Mouse (Mus musculus) hindbrain, embryonic 15.5 days (tissue): ENCODE data around the gene Emilin3. TPM values are rescaled to one million over a fixed set of nuclear protein-coding genes. Genes with fewer than 3 reads are reported as not detected.

Experiments used
- ATAC-seq: fragments of 200-750 bp; cut with Nextera tagmentation; 2 replicates; pipeline ENCODE4 v1.8.0; 2017; ENCODE audit warnings: low read depth, moderate number of reproducible peaks, moderate TSS enrichment; ENCODE audit not compliant: low FRiP score
- H3K27ac ChIP-seq: fragments of 300-500 bp; sonication (generic); replicated peaks from 2 replicates; pipeline ENCODE4 v1.5.1; 2015; ENCODE audit warnings: mild to moderate bottlenecking, inconsistent platforms
- H3K27me3 ChIP-seq: fragments of 300-500 bp; sonication (generic); 2 replicates; pipeline ENCODE4 v1.6.1; 2015; ENCODE audit warnings: control low read depth, inconsistent platforms
- H3K36me3 ChIP-seq: fragments of 300-500 bp; sonication (generic); 2 replicates; pipeline ENCODE4 v1.6.1; 2015; ENCODE audit warnings: control low read depth, inconsistent platforms
- H3K4me1 ChIP-seq: fragments of 300-500 bp; sonication (generic); replicated peaks from 2 replicates; pipeline ENCODE4 v1.6.1; 2015; ENCODE audit warnings: control low read depth, inconsistent platforms
- H3K4me2 ChIP-seq: fragments of 300-500 bp; sonication (generic); 2 replicates; pipeline ENCODE4 v1.6.1; 2015; ENCODE audit warnings: moderate library complexity, mild to moderate bottlenecking, inconsistent platforms
- H3K4me3 ChIP-seq: fragments of 300-500 bp; sonication (generic); 2 replicates; pipeline ENCODE4 v1.5.1; 2015; ENCODE audit warnings: mild to moderate bottlenecking, inconsistent platforms
- H3K9ac ChIP-seq: fragments of 300-500 bp; sonication (generic); 2 replicates; pipeline ENCODE4 v1.6.1; 2015; ENCODE audit warnings: inconsistent platforms
- H3K9me3 ChIP-seq: fragments of 300-500 bp; sonication (generic); 2 replicates; pipeline ENCODE4 v1.6.1; 2016; ENCODE audit warnings: control low read depth, inconsistent platforms
- WGBS: fragments of 180-500 bp; shearing (Covaris S2); methylation state at CpG from one replicate; pipeline ENCODE4 v1.1.7; 2015; 5-methylcytosine and 5-hydroxymethylcytosine counted together
- polyA plus RNA-seq: library from polyadenylated mRNA; unstranded; fragments of >200 nt; fragmentation: Nextera tagmentation; extraction: Ambion mirVana; gene quantifications from 2 replicates; pipeline ENCODE4 v1.2.1, GENCODE M21; 2015

The Emilin3 gene
- polyA plus RNA-seq, 1 experiment from 2014 or later: 0.66 TPM

DNA sequence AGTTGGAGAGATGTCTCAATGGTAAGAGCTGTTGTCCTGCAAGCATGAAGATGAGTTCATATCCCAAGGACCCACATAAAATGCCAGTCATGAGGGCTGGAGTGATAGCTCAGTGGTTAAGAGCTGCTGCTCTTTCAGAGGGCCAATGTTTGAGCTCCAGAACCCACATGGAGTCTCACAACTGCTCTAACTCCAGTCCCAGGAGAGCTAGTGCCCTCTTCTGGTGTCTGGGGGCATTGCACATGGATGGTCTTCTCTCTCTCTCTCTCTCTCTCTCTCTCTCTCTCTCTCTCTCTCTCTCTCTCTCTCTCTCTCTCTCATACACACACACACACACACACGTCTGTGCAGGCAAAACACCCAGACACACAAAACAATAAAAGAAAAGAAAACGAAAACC is 27.3 kb downstream of the Emilin3 start:
- H3K4me3 ChIP-seq: no peak overlapping the region
- WGBS: 42% methylated on average over 2 of the region's 2 CpGs

DNA sequence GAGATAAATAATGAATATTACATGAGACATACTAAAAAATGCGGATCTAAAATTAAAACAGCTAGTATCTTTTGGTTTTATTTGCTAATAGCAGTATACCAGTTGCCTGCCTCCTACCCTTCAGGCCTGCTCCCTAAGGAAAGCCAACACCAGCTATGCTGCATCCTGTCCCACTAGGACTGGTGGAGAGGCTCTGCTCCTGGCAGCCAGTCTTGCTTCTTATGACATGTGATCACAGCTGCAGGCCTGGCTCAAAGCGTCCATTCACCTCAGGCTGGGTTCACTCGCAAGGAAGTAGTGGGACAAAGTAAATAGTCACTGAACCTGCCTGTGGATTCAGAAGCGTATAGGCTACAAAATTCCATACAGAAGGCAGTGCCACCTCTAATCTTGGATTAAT is 28.2 kb downstream of the Emilin3 start:
- no peak for ATAC-seq
- peaks cover 11% of the 10 kb centered on the region for H3K4me1 ChIP-seq
- H3K36me3 ChIP-seq: no peaks in the 10 kb centered on the region
- H3K4me2 ChIP-seq: no peak overlapping the region
- no peak overlapping the region for H3K4me3 ChIP-seq
- H3K27ac ChIP-seq: no peak overlapping the region
- 69% methylated on average over 4 of the region's 4 CpGs for WGBS
- H3K9ac ChIP-seq: no peak overlapping the region
- no peaks in the 10 kb centered on the region for H3K9me3 ChIP-seq
- peaks cover 7% of the 10 kb centered on the region for H3K27me3 ChIP-seq

More for the DNA sequence above, 27.3 kb downstream of the Emilin3 start:
- Histone ChIP-seq H3K27ac (no peak overlapping the region), H3K4me1 (peaks cover 11% of the 10 kb centered on the region), H3K9me3 (no peaks in the 10 kb centered on the region), H3K9ac (no peak overlapping the region), H3K36me3 (no peaks in the 10 kb centered on the region), H3K4me2 (no peak overlapping the region), H3K27me3 (peaks cover 7% of the 10 kb centered on the region)
- no peak for ATAC-seq

DNA sequence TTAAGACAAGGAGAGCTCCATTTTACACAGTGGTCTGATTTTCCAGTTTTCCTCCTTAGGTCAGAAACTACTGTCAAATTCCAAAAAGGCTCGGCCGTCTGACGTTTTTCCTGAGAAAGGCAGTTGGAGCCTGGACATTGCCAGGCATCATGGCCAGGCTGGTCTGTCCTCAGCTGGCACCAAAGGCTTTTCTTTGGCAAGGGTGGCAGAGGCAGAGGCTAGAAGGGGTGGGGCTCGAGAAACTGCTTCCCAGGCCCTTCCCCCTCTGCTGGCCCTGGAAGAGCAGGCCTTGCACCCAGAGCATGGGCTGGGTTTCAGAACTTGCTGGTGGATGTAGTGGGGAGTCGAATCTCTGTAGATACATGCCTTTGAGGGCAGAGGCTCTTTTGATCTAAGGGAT is 29.7 kb downstream of the Emilin3 start:
- ATAC-seq: no peak
- H3K9ac ChIP-seq: no peak overlapping the region

DNA sequence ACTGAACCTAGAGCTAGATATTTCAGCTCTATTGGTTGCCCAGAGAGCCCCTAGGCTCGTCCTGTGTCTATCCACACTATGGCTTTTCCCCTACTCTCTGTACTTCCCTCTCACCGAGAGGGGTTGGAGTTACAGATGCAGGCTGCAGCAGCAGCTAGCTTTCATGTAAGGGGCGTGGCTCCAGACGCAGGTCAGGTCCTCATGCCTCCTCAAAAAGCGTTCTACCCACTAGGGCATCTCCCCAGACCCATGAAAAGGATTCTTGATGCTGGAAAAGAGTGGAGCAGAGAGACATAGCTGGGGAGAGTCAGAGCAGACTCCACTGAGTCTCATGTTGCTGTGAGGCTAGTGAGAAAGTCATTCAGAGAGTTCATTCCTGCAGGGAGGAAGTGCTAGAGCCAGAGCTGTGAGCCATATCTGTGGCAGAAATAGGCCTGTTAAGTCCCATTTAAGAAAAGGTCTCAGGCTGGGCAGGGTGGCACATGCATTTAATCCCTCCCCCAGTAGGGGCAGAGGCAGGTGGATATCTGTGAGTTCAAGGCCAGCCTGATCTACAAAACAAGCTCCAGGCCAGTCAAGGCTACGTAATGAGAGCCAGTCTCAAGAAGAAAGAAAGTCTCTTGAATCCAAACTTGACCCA is 30.5 kb downstream of the Emilin3 start:
- Histone ChIP-seq H3K27me3 (no peaks in the 10 kb centered on the region), H3K9ac (no peak overlapping the region), H3K9me3 (no peaks in the 10 kb centered on the region), H3K4me3 (no peak overlapping the region), H3K4me2 (no peak overlapping the region), H3K4me1 (no peaks in the 10 kb centered on the region), H3K27ac (no peak overlapping the region), H3K36me3 (no peaks in the 10 kb centered on the region)
- ATAC-seq: no peak
- WGBS: 60% methylated on average over 6 of the region's 6 CpGs

More for the DNA sequence above, 29.7 kb downstream of the Emilin3 start:
- Histone ChIP-seq H3K4me2 (no peak overlapping the region), H3K36me3 (no peaks in the 10 kb centered on the region), H3K4me1 (0 out of 2 replicates have a peak, but pooled peaks cover under 1% of the 10 kb centered on the region), H3K27ac (no peak overlapping the region), H3K4me3 (no peak overlapping the region), H3K27me3 (no peaks in the 10 kb centered on the region), H3K9me3 (no peaks in the 10 kb centered on the region)
- 69% methylated on average over 5 of the region's 5 CpGs for WGBS

DNA sequence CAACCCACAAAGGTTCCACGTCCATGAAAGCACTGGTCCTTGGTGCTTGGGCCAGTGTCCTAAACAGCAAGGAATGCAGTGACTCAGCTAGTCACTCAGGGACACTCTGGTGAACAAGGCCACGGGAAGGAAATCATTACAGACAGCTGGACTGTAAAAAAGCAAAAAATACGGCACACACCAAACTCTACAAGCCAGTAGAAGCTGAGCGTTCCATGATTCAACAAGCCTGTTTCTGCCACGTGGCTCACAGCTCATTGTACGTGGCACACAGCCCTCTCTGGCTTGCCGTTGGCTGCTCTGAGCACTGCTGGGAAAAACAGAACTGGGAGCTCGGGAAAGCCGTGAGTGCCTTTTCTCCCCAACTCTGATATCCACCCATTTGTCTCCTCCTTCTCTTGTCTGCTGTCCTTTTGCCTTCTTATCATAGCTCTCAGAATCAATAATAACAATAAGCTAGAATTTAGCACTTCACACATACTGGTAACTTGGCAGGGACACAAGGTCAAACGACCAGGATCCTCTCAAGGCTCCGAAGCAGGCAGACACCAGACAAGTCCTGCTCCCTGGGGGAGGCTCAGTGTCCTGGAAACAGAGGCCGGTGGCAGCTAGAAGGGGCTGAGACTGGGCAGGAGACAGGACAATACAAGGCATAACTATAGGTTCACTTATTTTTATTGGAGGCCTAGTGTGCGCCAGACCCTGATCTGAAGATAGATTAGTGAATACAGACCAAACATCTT is 31.5 kb downstream of the Emilin3 start, which contains the start of gene Lpin3:
TSS of gene Lpin3 (plus strand) at position 218 of the 743 bp plus-strand sequence.
- Histone ChIP-seq H3K4me2 (no peak within 1 kb of the TSS), H3K27me3 (no peaks in the 10 kb centered on the region), H3K4me1 (no peaks in the 10 kb centered on the region), H3K36me3 (no peaks in the 10 kb centered on the region), H3K9ac (no peak within 1 kb of the TSS), H3K4me3 (no peak within 1 kb of the TSS), H3K27ac (no peak within 1 kb of the TSS), H3K9me3 (no peaks in the 10 kb centered on the region)
- 74% methylated on average over 13 of the region's 13 CpGs for WGBS
- ATAC-seq: no peak

DNA sequence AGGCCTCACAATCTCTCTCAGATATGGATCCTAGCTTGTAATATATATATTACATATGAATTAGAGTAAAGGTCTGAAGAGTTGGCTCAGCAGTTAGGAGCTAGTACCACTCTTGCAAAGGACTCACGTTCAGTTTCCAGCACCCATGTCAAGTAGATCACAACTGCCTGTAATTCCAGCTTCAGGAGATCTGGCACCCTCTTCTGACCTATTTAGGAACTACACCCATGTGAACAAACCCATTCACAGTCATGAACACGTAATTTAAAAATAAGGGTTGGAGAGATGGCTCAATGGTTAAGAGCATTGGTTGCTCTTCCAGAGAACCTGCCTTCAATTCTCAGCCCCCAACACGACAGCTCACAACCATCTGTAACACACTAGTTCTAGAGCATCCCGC is 36.0 kb downstream of the Emilin3 start:
- ATAC-seq: no peak
- Histone ChIP-seq H3K4me1 (peaks cover 12% of the 10 kb centered on the region), H3K36me3 (no peaks in the 10 kb centered on the region), H3K9ac (no peak overlapping the region), H3K27ac (no peak overlapping the region), H3K4me3 (no peak overlapping the region), H3K27me3 (no peaks in the 10 kb centered on the region), H3K9me3 (no peaks in the 10 kb centered on the region), H3K4me2 (no peak overlapping the region)
- WGBS: 82% methylated on average over 4 of the region's 4 CpGs

DNA sequence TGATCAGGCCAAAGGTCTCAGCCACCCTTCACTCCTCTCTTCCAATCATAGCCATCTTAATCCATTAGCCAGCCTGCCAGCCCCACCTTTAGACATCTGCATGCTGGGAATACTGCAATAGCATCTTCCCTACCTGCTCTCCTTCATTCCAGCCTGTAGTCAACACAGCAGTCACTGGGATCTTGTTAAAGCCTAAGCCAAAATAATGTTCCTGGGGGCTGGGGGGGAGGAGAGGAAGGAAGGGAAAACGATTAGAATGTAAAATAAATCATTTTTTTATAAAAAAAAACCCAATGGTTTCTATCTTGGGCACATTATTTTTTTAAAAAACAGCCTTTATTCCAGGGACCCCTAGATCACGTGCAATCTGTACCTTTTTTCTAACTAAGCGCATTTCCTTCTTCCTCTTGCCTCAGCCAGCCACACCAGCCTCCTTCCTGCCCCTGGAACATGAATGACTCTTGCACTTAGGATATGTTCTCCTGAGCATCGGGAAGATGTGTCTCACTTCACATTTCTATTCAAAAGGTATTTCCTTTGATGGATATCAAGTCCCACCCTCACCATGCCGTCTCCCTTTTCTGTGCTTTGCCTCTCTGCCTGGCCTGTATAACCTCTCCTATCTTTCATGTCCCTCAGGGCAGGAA is 37.8 kb downstream of the Emilin3 start:
- no peak for ATAC-seq
- Histone ChIP-seq H3K9ac (no peak overlapping the region), H3K27me3 (no peaks in the 10 kb centered on the region), H3K36me3 (no peaks in the 10 kb centered on the region), H3K9me3 (no peaks in the 10 kb centered on the region), H3K4me1 (peaks cover 17% of the 10 kb centered on the region), H3K4me3 (no peak overlapping the region), H3K27ac (no peak overlapping the region), H3K4me2 (no peak overlapping the region)
- 87% methylated on average over 5 of the region's 5 CpGs for WGBS

DNA sequence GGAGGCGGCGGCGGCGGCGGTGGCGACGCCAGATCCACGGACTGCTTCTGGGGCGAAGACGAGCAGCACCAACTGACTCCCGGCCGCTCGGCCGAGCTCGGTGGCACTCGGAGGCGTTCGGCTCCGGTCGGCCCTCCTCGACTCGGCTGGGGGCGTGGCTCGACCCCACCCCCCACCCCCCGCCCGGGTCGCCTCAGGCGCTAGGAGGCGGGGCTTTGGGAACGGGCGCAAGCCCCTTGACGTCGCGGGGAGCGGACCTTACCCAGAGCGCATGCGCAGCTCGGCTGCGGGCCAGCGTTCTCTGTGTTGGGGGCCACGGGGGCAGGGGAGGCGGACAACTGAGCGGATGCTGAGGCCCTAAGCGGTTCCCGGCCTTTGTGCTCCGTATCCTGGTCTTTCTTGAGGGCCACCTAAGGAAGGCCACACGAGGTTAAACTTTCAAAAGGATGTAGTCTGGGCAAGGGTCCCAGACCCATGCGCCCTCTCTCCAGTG is 39.2 kb downstream of the Emilin3 start, which contains the start of gene Zhx3:
TSS of gene Zhx3 (minus strand) at position 109 of the 493 bp plus-strand sequence.
- Histone ChIP-seq H3K9me3 (no peaks in the 10 kb centered on the region), H3K4me3 (peak within 1 kb of the TSS; percentile 79), H3K4me2 (peak within 1 kb of the TSS; percentile 73), H3K27me3 (no peaks in the 10 kb centered on the region), H3K4me1 (peaks cover 17% of the 10 kb centered on the region), H3K36me3 (no peaks in the 10 kb centered on the region), H3K9ac (peak within 1 kb of the TSS; percentile 98), H3K27ac (peak within 1 kb of the TSS; percentile 98)
- ATAC-seq: peak; percentile 98
- under 1% methylated on average over 40 of the region's 48 CpGs for WGBS

DNA sequence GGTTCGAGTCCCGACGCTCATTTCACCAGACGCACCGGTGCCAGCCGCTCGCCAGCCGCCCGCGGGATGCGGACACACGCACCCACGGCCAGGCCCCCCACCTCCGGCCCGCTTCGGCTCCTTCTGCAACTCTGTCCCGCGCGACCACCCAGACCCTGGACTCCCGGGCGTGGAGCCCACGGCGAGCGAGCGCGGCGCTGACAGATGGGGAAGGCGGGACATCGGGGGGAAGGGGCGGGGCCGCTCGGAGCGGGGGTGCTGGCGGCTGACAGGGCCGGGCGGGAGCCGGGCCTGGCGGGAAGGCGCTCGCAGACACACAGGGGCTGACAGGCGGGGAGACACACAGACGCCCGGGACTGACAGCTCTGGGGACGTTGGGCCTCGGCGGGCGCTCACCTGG is 39.7 kb downstream of the Emilin3 start:
- Histone ChIP-seq H3K4me3 (peak overlapping the region; percentile 79), H3K9ac (peak overlapping the region; percentile 98), H3K9me3 (no peaks in the 10 kb centered on the region), H3K27ac (peak overlapping the region; percentile 98), H3K27me3 (no peaks in the 10 kb centered on the region), H3K4me1 (peaks cover 17% of the 10 kb centered on the region), H3K4me2 (peak overlapping the region; percentile 73), H3K36me3 (no peaks in the 10 kb centered on the region)
- ATAC-seq: peak; percentile 90
- WGBS: under 1% methylated on average over 39 of the region's 47 CpGs

DNA sequence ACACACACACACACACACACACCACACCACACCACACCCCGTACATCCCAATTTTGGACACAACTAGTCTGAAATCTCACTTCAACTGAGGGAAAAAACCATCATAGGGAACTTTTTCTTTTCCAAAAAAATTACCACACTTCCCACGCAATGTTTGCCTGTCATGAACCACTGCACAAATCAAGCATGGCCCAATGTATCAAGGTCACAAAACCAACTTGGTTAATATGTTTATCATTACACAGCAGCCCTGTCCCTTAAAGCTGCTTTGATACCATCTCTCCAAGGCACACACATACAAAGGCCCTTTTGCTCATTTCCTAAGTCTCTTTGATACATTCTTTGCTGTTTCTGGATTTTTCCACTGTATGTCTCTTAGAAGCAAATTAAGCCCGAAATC is 40.8 kb downstream of the Emilin3 start:
- 81% methylated on average over 3 of the region's 3 CpGs for WGBS
- H3K27me3 ChIP-seq: no peaks in the 10 kb centered on the region
- H3K27ac ChIP-seq: no peak overlapping the region
- peak overlapping the region; percentile 27 for H3K4me3 ChIP-seq
- no peaks in the 10 kb centered on the region for H3K36me3 ChIP-seq
- peak overlapping the region; percentile 73 for H3K4me2 ChIP-seq
- no peak for ATAC-seq
- peaks cover 17% of the 10 kb centered on the region for H3K4me1 ChIP-seq
- H3K9ac ChIP-seq: 0 out of 2 replicates have a peak overlapping the region, but pooled peaks have one; percentile 10
- H3K9me3 ChIP-seq: no peaks in the 10 kb centered on the region

DNA sequence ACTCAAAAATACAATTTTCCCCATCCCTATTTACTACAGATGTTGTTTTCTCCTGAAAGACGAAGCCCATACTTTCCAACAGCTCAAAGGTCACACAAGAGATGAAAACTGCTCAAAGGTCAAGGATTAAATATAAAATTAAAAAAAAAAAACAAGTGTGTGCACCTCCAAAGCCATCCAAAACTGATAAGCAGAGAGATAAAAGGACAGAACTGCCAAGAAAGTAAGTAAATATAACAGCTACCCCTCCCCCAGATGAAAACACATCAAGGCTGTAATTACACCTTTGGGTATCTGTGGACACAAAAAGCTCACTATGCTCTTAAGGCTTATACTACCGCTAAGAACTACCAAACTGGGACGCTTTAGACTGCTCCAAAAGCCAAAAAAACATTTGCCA is 42.7 kb downstream of the Emilin3 start:
- H3K4me1 ChIP-seq: peaks cover 17% of the 10 kb centered on the region
- H3K9ac ChIP-seq: no peak overlapping the region
- no peak overlapping the region for H3K27ac ChIP-seq
- H3K4me2 ChIP-seq: no peak overlapping the region
- no peaks in the 10 kb centered on the region for H3K9me3 ChIP-seq
- no peaks in the 10 kb centered on the region for H3K27me3 ChIP-seq
- ATAC-seq: no peak
- no peaks in the 10 kb centered on the region for H3K36me3 ChIP-seq
- WGBS: 83% methylated on average over 3 of the region's 3 CpGs
- H3K4me3 ChIP-seq: no peak overlapping the region

DNA sequence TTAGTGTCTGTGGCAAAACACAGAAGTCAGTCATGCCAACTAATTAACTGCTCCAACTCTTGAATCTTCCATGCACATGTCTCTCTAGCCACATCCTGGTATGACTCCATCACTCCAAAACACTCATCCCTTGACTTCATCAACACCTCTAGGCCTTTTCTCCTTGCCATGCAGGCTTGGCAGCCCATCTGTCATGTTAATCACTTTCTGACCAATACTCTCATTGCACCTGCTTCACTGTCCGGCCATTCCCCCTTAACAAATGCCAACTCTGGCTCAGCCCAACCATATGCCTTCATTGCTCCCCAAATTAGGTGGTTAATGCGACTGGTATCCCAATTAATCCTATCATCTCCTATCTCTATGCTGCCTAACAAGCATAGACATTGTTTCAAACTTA is 46.9 kb downstream of the Emilin3 start:
- no peaks in the 10 kb centered on the region for H3K36me3 ChIP-seq
- H3K4me1 ChIP-seq: no peaks in the 10 kb centered on the region; the same call in 1 of the 2 replicates
- H3K9me3 ChIP-seq: no peaks in the 10 kb centered on the region
- H3K27me3 ChIP-seq: no peaks in the 10 kb centered on the region
- no peak overlapping the region for H3K4me3 ChIP-seq
- no peak overlapping the region for H3K9ac ChIP-seq
- no peak overlapping the region for H3K27ac ChIP-seq
- ATAC-seq: no peak
- no peak overlapping the region for H3K4me2 ChIP-seq
- WGBS: 62% methylated on average over 2 of the region's 2 CpGs
